Mouse (Mus musculus): Measurements from ENCODE around the gene 1700020N01Rik.

1700020N01Rik gene

GRCm38 (mm10) chr10:21592896-21593380, at the start of gene 1700020N01Rik:
TSS of gene 1700020N01Rik (plus strand) at chr10:21593145.
- no peak for DNase-seq (ENCODE audit: extremely low spot score, low spot score)

DNA sequence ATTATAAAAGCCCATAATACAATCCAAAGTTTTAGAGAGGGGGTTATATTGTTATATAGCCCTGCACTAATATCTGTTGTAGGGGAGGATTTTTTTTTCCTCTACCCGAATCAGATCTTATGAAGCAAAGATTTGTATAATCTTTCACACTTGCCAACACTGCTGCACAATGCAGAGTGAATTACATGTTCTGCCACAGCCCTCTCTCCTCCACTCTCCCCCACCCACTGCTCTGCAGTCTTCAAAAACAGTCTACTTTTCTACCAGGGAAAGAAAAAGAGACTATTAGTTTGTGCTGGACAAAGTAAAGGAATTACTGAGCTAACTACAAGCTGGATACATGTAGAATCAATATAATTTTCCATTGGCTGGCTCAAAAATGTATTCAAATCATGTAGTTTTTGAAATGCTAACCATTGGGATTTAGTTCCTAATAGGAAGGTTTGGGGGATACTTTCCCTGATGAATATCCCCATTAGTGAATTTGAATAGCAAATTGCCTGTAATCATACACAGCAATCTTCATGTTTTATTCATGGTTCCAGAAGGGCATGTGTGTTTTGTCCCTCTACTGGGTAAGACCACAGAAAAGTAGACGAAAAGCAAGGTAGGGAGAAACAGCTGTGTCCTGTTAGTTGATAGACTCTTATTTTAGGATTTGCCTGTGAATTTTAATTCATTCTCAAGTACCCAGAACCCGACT, 49.2 kb upstream of the 1700020N01Rik start:
- no peak for DNase-seq (ENCODE audit: extremely low spot score, low spot score)

DNA sequence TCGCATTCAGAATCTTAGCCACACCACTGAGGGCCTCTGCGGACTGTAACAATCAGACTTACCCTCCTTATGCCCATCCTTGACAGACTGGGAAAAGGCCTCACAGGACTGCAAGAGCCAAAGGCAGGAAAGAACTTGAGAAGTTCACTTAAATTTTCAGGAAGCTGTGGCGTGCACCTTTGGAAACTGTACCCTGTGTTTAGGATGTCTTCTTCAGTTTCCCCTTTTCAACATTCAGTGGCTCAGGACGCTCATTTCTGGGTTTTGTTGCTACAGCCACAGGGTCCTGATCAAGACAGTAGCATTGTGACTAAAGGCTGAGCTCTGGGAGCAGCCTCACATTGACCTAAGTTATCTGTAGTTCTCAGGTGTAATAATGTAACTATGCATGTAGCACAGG, 48.2 kb upstream of the 1700020N01Rik start:
- no peak for DNase-seq (ENCODE audit: extremely low spot score, low spot score)

DNA sequence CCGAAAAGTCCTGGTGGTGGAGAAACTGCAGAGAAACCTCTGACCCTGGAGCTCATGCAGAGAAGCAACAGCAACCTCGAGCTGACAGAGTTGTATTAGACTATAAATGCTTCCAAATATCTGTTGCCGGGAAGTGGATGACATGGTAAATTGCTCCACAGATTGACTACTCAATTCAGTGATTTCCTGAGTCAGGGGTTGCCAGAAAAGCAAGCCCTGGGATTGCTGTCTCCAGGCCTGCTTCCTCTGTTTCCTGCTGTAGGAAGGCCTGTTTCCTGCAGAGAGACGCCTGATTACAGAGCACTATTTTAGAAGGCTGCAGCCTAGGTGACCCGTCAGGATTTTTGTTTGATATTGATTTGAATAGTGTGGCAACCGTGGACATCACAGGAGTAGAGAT, 47.5 kb upstream of the 1700020N01Rik start:
- no peak for DNase-seq (ENCODE audit: extremely low spot score, low spot score)

DNA sequence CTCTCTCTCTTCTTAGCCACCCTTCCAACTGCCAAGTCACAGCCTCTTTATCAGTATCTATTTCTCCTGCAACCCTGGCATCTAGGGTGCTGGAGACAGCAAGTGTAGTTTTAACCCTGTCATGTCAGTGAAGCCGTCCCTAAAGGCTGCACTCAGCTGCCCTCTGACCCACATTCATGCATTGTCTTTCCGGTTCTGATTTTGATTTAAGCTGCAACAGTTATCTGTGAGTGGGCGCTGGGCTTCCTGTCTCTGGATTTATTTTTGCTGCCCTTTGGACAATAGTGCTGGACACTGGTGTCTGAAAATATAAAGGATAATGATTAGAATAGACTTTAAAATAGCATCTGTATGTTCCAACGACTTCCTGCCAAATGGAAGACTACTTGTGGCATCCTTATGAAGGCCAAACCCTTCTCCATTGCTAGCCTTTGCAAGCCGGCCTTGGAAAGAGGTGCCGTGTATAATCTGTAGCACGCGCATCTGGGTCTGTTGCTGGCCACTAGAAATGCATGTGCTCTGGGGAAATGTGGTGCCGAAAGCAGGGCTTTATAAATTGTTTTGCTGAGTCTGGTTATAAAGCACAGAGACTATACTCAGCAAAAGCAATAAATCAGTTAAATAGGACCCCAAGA, 44.0 kb upstream of the 1700020N01Rik start:
- no peak for DNase-seq (ENCODE audit: extremely low spot score, low spot score)

DNA sequence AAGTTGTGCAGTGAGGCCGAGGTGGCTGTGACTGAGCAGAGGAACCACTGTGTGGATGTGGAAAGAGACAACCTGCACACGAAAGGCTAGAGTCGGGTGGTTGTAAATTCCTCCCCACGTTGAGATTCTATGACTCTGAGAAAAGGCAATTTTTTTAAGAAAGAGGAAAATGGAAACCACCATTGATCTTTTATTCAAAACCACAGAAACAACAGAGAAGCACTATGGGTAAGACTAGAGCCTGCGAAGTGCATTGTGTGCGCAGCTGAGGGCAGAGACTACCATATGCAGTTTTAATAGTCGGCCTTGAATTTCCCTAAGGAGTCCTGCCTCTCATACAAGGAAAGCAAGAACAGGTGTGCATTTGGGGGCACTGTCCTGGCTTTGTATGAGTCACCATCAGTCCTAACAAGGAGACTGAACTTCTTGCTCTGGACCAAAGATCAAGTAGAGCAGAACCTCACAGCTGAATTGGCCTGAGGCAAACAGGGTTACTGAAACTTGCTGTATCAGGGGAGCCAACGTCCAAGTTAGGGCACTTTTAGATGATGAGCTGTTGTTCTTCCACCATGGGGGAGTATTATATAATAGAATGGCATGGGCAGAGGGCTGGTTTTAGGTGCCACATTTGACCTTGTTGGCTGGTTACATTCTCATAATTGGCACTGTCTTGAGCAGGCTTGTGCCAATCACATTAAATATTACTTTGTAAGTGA, 39.8 kb upstream of the 1700020N01Rik start:
- DNase-seq (ENCODE audit: extremely low spot score, low spot score) = no peak

DNA sequence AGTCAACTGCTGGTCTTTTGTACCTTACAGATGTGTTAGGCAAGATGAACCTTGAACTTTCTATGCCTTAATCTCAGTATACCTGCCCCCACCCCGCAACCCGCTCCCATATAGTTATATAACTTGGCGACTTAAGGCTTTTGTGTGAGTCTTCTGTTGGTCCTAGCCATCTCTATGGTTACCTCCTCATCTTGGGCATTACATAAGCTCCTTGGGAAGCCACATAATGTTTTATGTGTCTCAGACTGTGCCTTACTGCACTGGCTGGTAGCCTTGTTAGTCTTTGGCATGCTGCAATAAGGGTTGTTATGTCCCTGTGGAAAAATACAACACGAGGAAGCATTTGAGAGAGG, 39.3 kb upstream of the 1700020N01Rik start:
- no peak for DNase-seq (ENCODE audit: extremely low spot score, low spot score)

GRCm38 (mm10) chr10:21554896-21555580, 37.9 kb upstream of the 1700020N01Rik start:
- DNase-seq (ENCODE audit: extremely low spot score, low spot score) = no peak

GRCm38 (mm10) chr10:21559769-21560168, 33.2 kb upstream of the 1700020N01Rik start:
- peak; percentile 19 for DNase-seq (ENCODE audit: extremely low spot score, low spot score)

DNA sequence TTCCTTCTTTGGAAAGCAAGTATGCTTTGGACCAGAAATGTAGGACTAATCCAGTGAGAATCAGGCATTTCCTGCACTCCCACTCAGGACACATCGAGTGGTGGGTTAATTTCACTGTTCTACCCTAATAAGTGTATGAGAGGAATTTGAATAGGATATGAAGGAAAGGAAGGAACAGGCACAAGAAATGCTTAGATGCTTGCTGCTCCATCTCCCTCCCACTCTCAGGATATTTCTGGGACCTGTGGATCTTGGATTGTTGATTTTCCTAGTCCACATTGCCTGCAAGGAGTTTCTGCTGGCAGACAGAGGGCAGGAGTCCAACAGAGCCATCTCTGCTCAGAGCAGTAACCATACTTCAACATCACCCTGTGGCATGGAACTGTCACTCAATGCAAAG, 31.8 kb upstream of the 1700020N01Rik start:
- DNase-seq (ENCODE audit: extremely low spot score, low spot score) = no peak

GRCm38 (mm10) chr10:21563446-21563845, 29.5 kb upstream of the 1700020N01Rik start:
- no peak for DNase-seq (ENCODE audit: extremely low spot score, low spot score)

- DNase-seq (ENCODE audit: extremely low spot score, low spot score) = no peak
Measured at GRCm38 (mm10) chr10:21564189-21564588, 28.8 kb upstream of the 1700020N01Rik start.

DNA sequence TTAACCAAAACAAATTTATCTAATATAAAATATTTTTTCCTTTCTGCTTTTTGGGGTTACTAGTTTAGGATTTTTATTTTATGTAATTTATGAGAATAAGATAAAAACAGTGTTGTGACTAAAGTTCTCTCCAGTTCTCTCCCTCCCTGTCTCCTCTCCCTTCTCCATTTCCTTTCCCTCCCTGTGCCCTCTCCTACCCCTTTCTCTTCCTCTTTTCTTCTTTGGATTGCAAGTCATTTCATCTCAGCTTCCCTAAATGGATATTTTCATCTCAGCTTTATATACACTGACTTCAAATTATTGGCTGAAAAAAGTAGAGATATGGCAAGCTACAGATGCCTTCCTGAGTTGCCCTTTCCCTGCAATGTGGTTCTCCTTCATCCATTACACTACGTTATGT, 26.9 kb upstream of the 1700020N01Rik start:
- DNase-seq (ENCODE audit: extremely low spot score, low spot score) = no peak

DNA sequence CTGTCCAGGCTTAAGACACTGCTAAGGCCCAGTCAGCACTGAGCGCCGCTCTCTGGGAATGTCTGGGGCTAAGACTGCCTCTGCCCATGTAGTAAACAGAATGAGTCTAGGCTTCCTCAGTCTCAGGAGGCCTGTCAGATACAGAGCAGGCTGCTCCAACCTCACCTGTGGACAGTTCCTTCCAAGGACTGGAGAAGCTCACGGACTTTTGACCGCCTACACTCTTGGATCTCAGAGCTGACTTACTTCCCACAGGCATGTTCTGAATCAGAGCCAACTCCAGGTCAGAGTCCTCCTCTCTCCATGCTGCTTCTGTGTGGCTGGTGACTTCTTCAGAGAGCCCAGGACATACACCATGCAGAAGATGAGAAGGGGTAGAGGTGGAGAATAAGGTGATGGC, 21.3 kb upstream of the 1700020N01Rik start:
- DNase-seq (ENCODE audit: extremely low spot score, low spot score) = no peak

- DNase-seq (ENCODE audit: extremely low spot score, low spot score) = no peak
Measured at GRCm38 (mm10) chr10:21573713-21574112, 19.2 kb upstream of the 1700020N01Rik start.

GRCm38 (mm10) chr10:21575806-21576378, 17.1 kb upstream of the 1700020N01Rik start:
- no peak for DNase-seq (ENCODE audit: extremely low spot score, low spot score)

DNA sequence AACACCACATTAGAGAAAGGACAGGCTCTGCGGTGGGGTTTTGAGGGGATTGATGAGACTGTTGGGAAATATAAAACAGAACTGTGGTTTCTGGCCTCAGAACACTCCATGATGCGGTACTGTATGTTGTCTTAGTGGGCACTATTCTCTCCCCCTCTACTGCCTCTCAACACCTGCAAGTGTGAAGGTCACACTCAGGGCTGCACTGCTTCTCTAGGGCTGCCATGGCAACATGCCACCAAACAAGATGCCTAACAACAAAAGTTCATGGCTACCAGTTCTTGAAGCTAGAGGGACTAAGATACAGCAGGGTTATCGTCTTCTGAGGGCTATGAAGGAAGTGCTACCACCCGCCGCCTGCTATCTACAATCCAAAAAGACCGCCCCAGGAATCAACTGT, 15.1 kb upstream of the 1700020N01Rik start:
- no peak for DNase-seq (ENCODE audit: extremely low spot score, low spot score)

GRCm38 (mm10) chr10:21581546-21581945, 11.4 kb upstream of the 1700020N01Rik start:
- no peak for DNase-seq (ENCODE audit: extremely low spot score, low spot score)

DNA sequence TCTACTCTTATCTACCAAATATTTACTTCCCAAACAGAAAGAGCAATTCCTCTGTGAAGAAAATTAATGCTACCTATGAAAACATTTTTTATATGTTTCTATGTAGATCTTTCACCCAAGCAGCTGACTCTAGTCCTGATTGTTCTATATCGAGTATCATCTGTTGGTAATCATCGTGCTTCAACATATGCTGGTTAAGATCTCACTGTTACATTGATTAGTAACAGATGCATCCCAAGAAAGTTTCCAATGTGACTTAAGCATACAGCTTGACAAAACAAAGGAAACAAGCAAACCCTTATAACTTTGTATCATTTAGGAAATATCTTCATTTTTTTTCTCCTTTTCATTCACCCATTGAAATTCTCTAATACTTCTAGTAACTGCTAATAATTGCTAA, 5.9 kb upstream of the 1700020N01Rik start:
- DNase-seq (ENCODE audit: extremely low spot score, low spot score) = no peak

GRCm38 (mm10) chr10:21588007-21588852, 4.7 kb upstream of the 1700020N01Rik start:
- no peak for DNase-seq (ENCODE audit: extremely low spot score, low spot score)

DNA sequence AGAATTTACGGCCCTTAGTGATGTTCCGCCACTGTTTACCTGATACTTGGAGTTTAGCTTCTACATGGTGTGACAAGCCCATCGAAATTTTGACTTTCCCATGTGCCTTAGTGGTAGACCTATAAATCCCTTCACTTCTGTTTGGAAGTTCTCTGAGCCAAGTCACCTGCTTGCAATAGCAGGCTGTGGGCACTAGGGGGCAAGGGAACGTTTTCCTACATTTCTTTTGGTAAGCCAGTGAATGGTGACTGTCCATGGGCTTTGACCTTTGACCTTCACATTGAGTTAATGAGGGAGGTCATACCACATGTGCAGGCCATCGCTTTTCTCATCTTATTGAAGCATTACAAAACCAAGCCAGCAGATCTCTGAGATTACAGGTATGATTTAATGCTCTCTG, 8.0 kb downstream of the 1700020N01Rik start:
- peak; percentile 72 for DNase-seq (ENCODE audit: extremely low spot score, low spot score)
